Mouse (Mus musculus) kidney, postnatal 0 days (tissue): ENCODE data around the gene Icmt. TPM values are rescaled to one million over a fixed set of nuclear protein-coding genes. Genes with fewer than 3 reads are reported as not detected.

Source experiments
- ATAC-seq: fragments of 200-750 bp; cut with Nextera tagmentation; replicated peaks from 2 replicates; pipeline ENCODE4 v1.8.0; 2017; ENCODE audit warnings: low read depth, moderate number of reproducible peaks, moderate TSS enrichment, moderate library complexity; ENCODE audit not compliant: low FRiP score
- DNase-seq: peaks from one replicate; pipeline ENCODE4 v3.0.0-alpha.2; 2016; ENCODE audit warnings: low spot score
- H3K27ac ChIP-seq: fragments of 300-500 bp; sonication (generic); 2 replicates; pipeline ENCODE4 v1.5.1; 2014; ENCODE audit warnings: mild to moderate bottlenecking
- H3K27me3 ChIP-seq: fragments of 300-500 bp; sonication (generic); 2 replicates; pipeline ENCODE4 v1.6.1; 2014; ENCODE audit warnings: low read length, mixed read lengths; ENCODE audit not compliant: insufficient read depth
- H3K36me3 ChIP-seq: fragments of 300-500 bp; sonication (generic); 2 replicates; pipeline ENCODE4 v1.6.1; 2014; ENCODE audit warnings: low read length, mixed read lengths; ENCODE audit not compliant: insufficient read depth
- H3K4me1 ChIP-seq: fragments of 300-500 bp; sonication (generic); replicated peaks from 2 replicates; pipeline ENCODE4 v1.6.1; 2014; ENCODE audit warnings: antibody characterized with exemption, low read length, mixed read lengths; ENCODE audit not compliant: insufficient read depth
- H3K4me2 ChIP-seq: fragments of 300-500 bp; sonication (generic); 2 replicates; pipeline ENCODE4 v1.6.1; 2014; ENCODE audit warnings: mild to moderate bottlenecking, low read length, moderate library complexity, mixed read lengths
- H3K4me3 ChIP-seq: fragments of 300-500 bp; sonication (generic); replicated peaks from 2 replicates; pipeline ENCODE4 v1.5.1; 2014; ENCODE audit warnings: low read depth, low read length
- H3K9ac ChIP-seq: fragments of 300-500 bp; sonication (generic); 2 replicates; pipeline ENCODE4 v1.6.1; 2014; ENCODE audit warnings: low read depth, low read length
- H3K9me3 ChIP-seq: fragments of 300-500 bp; sonication (generic); replicated peaks from 2 replicates; pipeline ENCODE4 v1.6.1; 2016; ENCODE audit warnings: low read length, inconsistent platforms, mixed read lengths
- CTCF ChIP-seq: IDR thresholded peaks from 2 replicates; pipeline ENCODE4 v1.5.1; 2016; ENCODE audit warnings: antibody characterized with exemption, low read depth, mild to moderate bottlenecking, moderate library complexity
- WGBS: fragments of 180-500 bp; shearing (Covaris S2); extraction: QIAGEN DNeasy Blood & Tissue Kit; methylation state at CpG from one replicate; pipeline ENCODE4 v1.1.7; 2014; 5-methylcytosine and 5-hydroxymethylcytosine counted together
- polyA plus RNA-seq: library from polyadenylated mRNA; unstranded; fragments of >200 nt; fragmentation: Nextera tagmentation; extraction: Ambion mirVana; gene quantifications from 2 replicates; pipeline ENCODE4 v1.2.1, GENCODE M21; 2015

The Icmt gene
- polyA plus RNA-seq, 1 experiment from 2014 or later: 20.0 TPM

- no peak overlapping the region for H3K9ac ChIP-seq
- H3K27ac ChIP-seq: no peak overlapping the region
- no peak overlapping the region for H3K4me2 ChIP-seq
- H3K27me3 ChIP-seq: 0 out of 2 replicates have a peak, but pooled peaks cover 6% of the 10 kb centered on the region
- H3K36me3 ChIP-seq: no peaks in the 10 kb centered on the region
- WGBS: 76% methylated on average over 7 of the region's 7 CpGs
- DNase-seq (no peak), ATAC-seq (no peak)
- H3K9me3 ChIP-seq: no peaks in the 10 kb centered on the region
- TF ChIP-seq CTCF: no peak
- no peak overlapping the region for H3K4me3 ChIP-seq
- H3K4me1 ChIP-seq: no peaks in the 10 kb centered on the region; the same call in 1 of the 2 replicates
These were observed 58.6 kb downstream of the Icmt start for GRCm38 (mm10) chr4:152355672-152356071.

Other genes with a start within 250 kb of the Icmt start
- gene Plekhg5, start 224.7 kb upstream of the Icmt start, polyA plus RNA-seq: 18.3 and 19.3 TPM in 2 replicates
- 0.68 and 0.83 TPM in 2 replicates for gene Tnfrsf25, start 181.3 kb upstream of the Icmt start, polyA plus RNA-seq
- gene Espn, start 144.9 kb upstream of the Icmt start, polyA plus RNA-seq: 32.9 and 35.0 TPM in 2 replicates
- 0.41 and 0.78 TPM in 2 replicates for gene Hes2, start 138.4 kb upstream of the Icmt start, polyA plus RNA-seq
- gene Acot7, start 119.1 kb upstream of the Icmt start, polyA plus RNA-seq: 56.4 and 63.5 TPM in 2 replicates
- 4.6 and 5.2 TPM in 2 replicates for gene Gpr153, start 23.0 kb upstream of the Icmt start, polyA plus RNA-seq
- not detected in 2 replicates for gene Hes3, start 5.6 kb upstream of the Icmt start, polyA plus RNA-seq
- 0.45 and 1.1 TPM in 2 replicates for gene Rnf207, start 21.8 kb downstream of the Icmt start, polyA plus RNA-seq
- 463 and 527 TPM in 2 replicates for gene Rpl22, start 28.5 kb downstream of the Icmt start, polyA plus RNA-seq
- gene Chd5, start 41.4 kb downstream of the Icmt start, polyA plus RNA-seq: 0.04 and 0.09 TPM in 2 replicates
- gene Nphp4, start 179.5 kb downstream of the Icmt start, polyA plus RNA-seq: 1.7 and 2.2 TPM in 2 replicates
- 3.1 and 4.1 TPM in 2 replicates for gene Kcnab2, start 180.6 kb downstream of the Icmt start, polyA plus RNA-seq